Mouse (Mus musculus) adrenal gland, postnatal 0 days (tissue): ENCODE data around the gene Kif16b. TPM values are rescaled to one million over a fixed set of nuclear protein-coding genes. Genes with fewer than 3 reads are reported as not detected.

Experiments
- polyA plus RNA-seq: library from polyadenylated mRNA; unstranded; fragments of >200 nt; fragmentation: Nextera tagmentation; extraction: Ambion mirVana; gene quantifications from 2 replicates; pipeline ENCODE4 v1.2.1, GENCODE M21; 2015

Gene Kif16b
- 3.8 and 6.4 TPM in 2 replicates for polyA plus RNA-seq

DNA sequence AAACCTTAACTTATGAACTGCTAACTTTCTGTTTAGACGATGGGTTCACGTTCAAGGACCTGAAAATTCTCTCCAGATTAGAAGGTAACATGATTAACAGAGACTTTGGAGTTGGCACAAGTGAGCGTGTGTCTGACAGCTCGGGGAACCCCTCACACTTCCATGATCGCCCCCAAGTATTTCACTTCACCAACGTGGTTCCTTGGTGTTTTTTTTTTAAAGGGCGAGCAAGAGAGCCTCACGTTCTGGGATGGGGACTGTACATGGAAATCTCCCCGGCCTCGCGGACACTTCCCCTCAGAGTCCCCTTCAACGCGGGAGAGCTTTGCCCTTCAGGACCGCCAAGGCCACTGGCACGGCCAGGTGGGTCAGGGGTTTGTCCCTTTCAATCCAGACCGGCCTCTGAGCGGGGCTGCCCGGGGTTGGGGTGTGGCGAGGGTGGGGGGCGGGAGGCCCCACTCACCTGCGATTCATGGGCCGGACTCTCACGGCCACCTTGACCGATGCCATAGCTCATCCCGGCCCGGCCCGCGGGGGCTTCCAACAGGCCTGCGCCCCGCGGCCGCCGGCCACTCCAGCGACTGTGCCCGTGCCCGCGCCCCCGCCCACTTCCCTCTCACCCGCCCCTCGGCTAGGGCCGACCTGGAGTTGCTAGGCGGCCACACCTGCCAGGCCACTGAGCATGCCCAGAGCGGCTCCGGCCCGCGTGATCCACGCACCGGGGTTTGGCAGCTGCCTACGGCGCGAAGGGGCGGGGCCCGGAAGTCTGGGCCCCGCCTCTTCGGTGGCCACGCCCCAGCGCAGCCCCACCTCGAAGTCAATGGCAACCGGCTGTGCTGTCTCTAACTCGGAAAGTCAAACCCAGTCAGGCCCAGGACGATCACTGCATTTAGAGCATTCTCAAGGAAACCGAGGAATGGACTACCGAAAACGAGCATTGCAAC, at the start of gene Kif16b:
Gene Kif16b, minus strand, starts transcription at position 670 of the 944 bp plus-strand sequence.

Other genes with a start within 250 kb of the Kif16b start
- 82.7 and 104 TPM in 2 replicates for gene Snrpb2, start 161.5 kb upstream of the Kif16b start, polyA plus RNA-seq
- gene Otor, start 176.9 kb upstream of the Kif16b start, polyA plus RNA-seq, result not detected in 2 replicates